ENCODE assay signal across 25 mouse cellular contexts in the genomic region with DNA sequence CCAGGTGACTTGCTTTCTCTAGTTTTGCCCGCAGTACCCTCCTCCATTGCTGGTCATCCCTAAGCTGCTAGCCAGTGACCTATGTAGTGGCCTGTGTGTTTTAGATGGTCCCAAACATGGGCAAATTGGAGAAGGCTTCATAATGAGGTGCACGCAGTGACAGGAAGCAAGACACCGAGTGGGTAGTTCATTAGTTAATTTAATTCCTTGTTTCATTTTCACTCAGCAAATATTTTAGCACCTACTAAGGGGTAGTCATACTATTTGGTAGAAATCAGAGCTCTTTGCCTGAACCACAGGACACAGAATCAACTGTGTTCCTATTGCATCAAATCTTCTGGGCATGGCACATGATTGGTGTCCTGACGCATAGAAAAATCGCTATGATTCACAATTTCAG.
"Had no signal": no experiment of that assay in that cellular context is flagged by ENCODE, and none has a peak within 500 bp of the region (broad histone marks: within the 10 kb centered on the region; RNA-seq: fewer than 3 reads in every experiment).

No protein-coding gene starts in this region.

- H3K27me3 ChIP-seq: heart, embryonic 13.5 days; heart, embryonic 15.5 days; hindbrain, embryonic 13.5 days; hindbrain, embryonic 15.5 days; intestine, embryonic 15.5 days; limb, embryonic 13.5 days; limb, embryonic 15.5 days; liver, embryonic 12.5 days had no signal

- ATAC-seq: hindbrain, postnatal 0 days; intestine, embryonic 15.5 days; intestine, postnatal 0 days; liver, embryonic 12.5 days had no signal

- H3K36me3 ChIP-seq: heart, embryonic 13.5 days; heart, embryonic 15.5 days; hindbrain, embryonic 13.5 days; hindbrain, embryonic 15.5 days; intestine, embryonic 15.5 days; limb, embryonic 13.5 days; limb, embryonic 15.5 days had no signal

- H3K9me3 ChIP-seq: heart, embryonic 13.5 days; heart, embryonic 15.5 days; hindbrain, embryonic 13.5 days; hindbrain, embryonic 15.5 days; intestine, embryonic 15.5 days; limb, embryonic 13.5 days; limb, embryonic 15.5 days; liver, embryonic 12.5 days had no signal

- H3K27ac ChIP-seq: heart, adult 2 months; heart, embryonic 13.5 days; heart, embryonic 15.5 days; hindbrain, embryonic 13.5 days; hindbrain, embryonic 15.5 days; hindbrain, postnatal 0 days; intestine, embryonic 15.5 days; limb, embryonic 13.5 days; limb, embryonic 15.5 days; liver, embryonic 12.5 days had no signal

- DNase-seq: gastrocnemius, postnatal 14 days; gastrocnemius, postnatal 36 days; heart, adult 11 months; heart, adult 2 months; heart, postnatal 14 days; heart, postnatal 36 days; kidney, adult 18-20 months; kidney, adult 8-10 months; kidney, postnatal 10 days; kidney, postnatal 25 days; kidney, postnatal 4 days; layer of hippocampus, adult 9-11 months; layer of hippocampus, postnatal 36 days; left cerebral cortex, postnatal 4 days had no signal

- H3K9ac ChIP-seq: heart, embryonic 13.5 days; heart, embryonic 15.5 days; hindbrain, embryonic 13.5 days; hindbrain, embryonic 15.5 days; intestine, embryonic 15.5 days; limb, embryonic 13.5 days; limb, embryonic 15.5 days; liver, embryonic 12.5 days had no signal

- H3K4me2 ChIP-seq: heart, embryonic 11.5 days; heart, embryonic 13.5 days; heart, embryonic 15.5 days; hindbrain, embryonic 13.5 days; hindbrain, embryonic 15.5 days; intestine, embryonic 15.5 days; limb, embryonic 13.5 days; limb, embryonic 15.5 days; liver, embryonic 12.5 days had no signal

- H3K4me3 ChIP-seq: heart, adult 2 months; heart, embryonic 13.5 days; heart, embryonic 15.5 days; hindbrain, embryonic 13.5 days; hindbrain, embryonic 15.5 days; intestine, embryonic 15.5 days; limb, embryonic 13.5 days; limb, embryonic 15.5 days; liver, embryonic 12.5 days had no signal
